Mouse (Mus musculus): Measurements from ENCODE around the gene Nab2. TPM values are rescaled to one million over a fixed set of nuclear protein-coding genes. Genes with fewer than 3 reads are reported as not detected.

Gene Nab2
- polyA plus RNA-seq, 1 experiment from 2014 or later: 6.8 TPM

DNA sequence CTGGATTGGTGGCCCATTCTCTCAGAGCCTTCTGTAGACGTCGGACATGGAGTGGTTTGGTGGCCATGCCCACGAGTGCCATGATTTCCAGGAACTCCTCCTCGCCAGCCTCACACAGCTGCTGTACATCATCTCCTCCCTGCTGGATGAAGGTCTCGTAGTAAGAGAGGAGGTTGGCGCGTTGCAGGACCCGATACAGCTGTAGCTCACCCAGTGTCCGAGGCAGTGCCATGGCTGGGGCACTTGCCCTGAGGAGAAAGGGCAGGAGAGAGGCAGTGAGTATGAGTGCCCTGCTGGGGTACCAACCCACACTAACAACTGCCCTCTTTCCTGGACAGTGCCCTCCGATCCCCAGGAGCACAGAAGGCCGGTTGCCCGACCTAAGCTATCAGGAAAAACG is 3.5 kb downstream of the Nab2 start:
- Histone ChIP-seq H3K4me3 (ENCODE audit: low read depth, low read length) (peak overlapping the region; percentile 72; the same call in 1 of the 2 replicates), H3K9ac (ENCODE audit: low read length) (peak overlapping the region; percentile 13; the same call in 1 of the 2 replicates), H3K4me1 (replicated peaks; ENCODE audit: control insufficient read depth, insufficient read depth) (peaks cover 25% of the 10 kb centered on the region), H3K27ac (replicated peaks) (no peak overlapping the region), H3K9me3 (ENCODE audit: control insufficient read depth, low read length) (no peaks in the 10 kb centered on the region), H3K36me3 (ENCODE audit: control insufficient read depth, insufficient read depth, low read length) (no peaks in the 10 kb centered on the region), H3K27me3 (ENCODE audit: control insufficient read depth, insufficient read depth, low read length) (no peaks in the 10 kb centered on the region), H3K4me2 (replicated peaks; ENCODE audit: low read depth) (peak overlapping the region; percentile 84)
- no peak for TF ChIP-seq CTCF (IDR thresholded peaks at IDR 0.05; ENCODE audit: low read depth)
- no peak for TF ChIP-seq EP300 (optimal IDR thresholded peaks at IDR 0.05)
- WGBS: 58% methylated on average over 13 of the region's 13 CpGs
- DNase-seq (ENCODE audit: low spot score) (no peak), ATAC-seq (ENCODE audit: low FRiP score, low TSS enrichment) (no peak)

GRCm38 (mm10) chr10:127664166-127664565 is 4.2 kb downstream of the Nab2 start:
- Histone ChIP-seq H3K4me2 (replicated peaks; ENCODE audit: low read depth) (peak overlapping the region; percentile 84; the same call in 1 of the 2 replicates), H3K4me3 (ENCODE audit: low read depth, low read length) (no peak overlapping the region), H3K27ac (replicated peaks) (no peak overlapping the region; the same call in 1 of the 2 replicates), H3K27me3 (ENCODE audit: control insufficient read depth, insufficient read depth, low read length) (no peaks in the 10 kb centered on the region), H3K9ac (ENCODE audit: low read length) (no peak overlapping the region), H3K9me3 (ENCODE audit: control insufficient read depth, low read length) (no peaks in the 10 kb centered on the region), H3K4me1 (replicated peaks; ENCODE audit: control insufficient read depth, insufficient read depth) (peaks cover 25% of the 10 kb centered on the region), H3K36me3 (ENCODE audit: control insufficient read depth, insufficient read depth, low read length) (0 out of 2 replicates have a peak, but pooled peaks cover 3% of the 10 kb centered on the region)
- WGBS: 61% methylated on average over 16 of the region's 16 CpGs
- DNase-seq (ENCODE audit: low spot score): no peak
- TF ChIP-seq CTCF (IDR thresholded peaks at IDR 0.05; ENCODE audit: low read depth) (no peak), EP300 (optimal IDR thresholded peaks at IDR 0.05) (no peak)
- no peak for ATAC-seq (ENCODE audit: low FRiP score, low TSS enrichment)

- Histone ChIP-seq H3K9me3 (ENCODE audit: control insufficient read depth, low read length) (no peaks in the 10 kb centered on the region), H3K4me2 (replicated peaks; ENCODE audit: low read depth) (0 out of 2 replicates have a peak overlapping the region, but pooled peaks have one; percentile 8), H3K36me3 (ENCODE audit: control insufficient read depth, insufficient read depth, low read length) (peaks cover 3% of the 10 kb centered on the region; the same call in 1 of the 2 replicates), H3K27ac (replicated peaks) (peak overlapping the region; percentile 30; the same call in 1 of the 2 replicates), H3K4me3 (ENCODE audit: low read depth, low read length) (no peak overlapping the region), H3K4me1 (replicated peaks; ENCODE audit: control insufficient read depth, insufficient read depth) (peaks cover 22% of the 10 kb centered on the region), H3K9ac (ENCODE audit: low read length) (no peak overlapping the region), H3K27me3 (ENCODE audit: control insufficient read depth, insufficient read depth, low read length) (no peaks in the 10 kb centered on the region)
- WGBS: 25% methylated on average over 5 of the region's 5 CpGs
- no peak for DNase-seq (ENCODE audit: low spot score)
- no peak for ATAC-seq (ENCODE audit: low FRiP score, low TSS enrichment)
- TF ChIP-seq CTCF (IDR thresholded peaks at IDR 0.05; ENCODE audit: low read depth) (no peak), EP300 (optimal IDR thresholded peaks at IDR 0.05) (no peak)
These were observed 4.8 kb downstream of the Nab2 start for GRCm38 (mm10) chr10:127663590-127663989.

GRCm38 (mm10) chr10:127662666-127663253 is 5.6 kb downstream of the Nab2 start:
- H3K4me3 ChIP-seq (ENCODE audit: low read depth, low read length): peak overlapping the region; percentile 25
- H3K9me3 ChIP-seq (ENCODE audit: control insufficient read depth, low read length): no peaks in the 10 kb centered on the region
- peak overlapping the region; percentile 90 for H3K27ac ChIP-seq (replicated peaks)
- ATAC-seq (ENCODE audit: low FRiP score, low TSS enrichment) (no peak), DNase-seq (ENCODE audit: low spot score) (peak; percentile 47)
- peak overlapping the region; percentile 55 for H3K4me2 ChIP-seq (replicated peaks; ENCODE audit: low read depth)
- TF ChIP-seq CTCF (IDR thresholded peaks at IDR 0.05; ENCODE audit: low read depth) (peak; percentile 53), EP300 (optimal IDR thresholded peaks at IDR 0.05) (no peak)
- H3K9ac ChIP-seq (ENCODE audit: low read length): 0 out of 2 replicates have a peak overlapping the region, but pooled peaks have one; percentile 8
- peaks cover 3% of the 10 kb centered on the region; the same call in 1 of the 2 replicates for H3K36me3 ChIP-seq (ENCODE audit: control insufficient read depth, insufficient read depth, low read length)
- H3K27me3 ChIP-seq (ENCODE audit: control insufficient read depth, insufficient read depth, low read length): no peaks in the 10 kb centered on the region
- peaks cover 22% of the 10 kb centered on the region for H3K4me1 ChIP-seq (replicated peaks; ENCODE audit: control insufficient read depth, insufficient read depth)
- 33% methylated on average over 17 of the region's 19 CpGs for WGBS

DNA sequence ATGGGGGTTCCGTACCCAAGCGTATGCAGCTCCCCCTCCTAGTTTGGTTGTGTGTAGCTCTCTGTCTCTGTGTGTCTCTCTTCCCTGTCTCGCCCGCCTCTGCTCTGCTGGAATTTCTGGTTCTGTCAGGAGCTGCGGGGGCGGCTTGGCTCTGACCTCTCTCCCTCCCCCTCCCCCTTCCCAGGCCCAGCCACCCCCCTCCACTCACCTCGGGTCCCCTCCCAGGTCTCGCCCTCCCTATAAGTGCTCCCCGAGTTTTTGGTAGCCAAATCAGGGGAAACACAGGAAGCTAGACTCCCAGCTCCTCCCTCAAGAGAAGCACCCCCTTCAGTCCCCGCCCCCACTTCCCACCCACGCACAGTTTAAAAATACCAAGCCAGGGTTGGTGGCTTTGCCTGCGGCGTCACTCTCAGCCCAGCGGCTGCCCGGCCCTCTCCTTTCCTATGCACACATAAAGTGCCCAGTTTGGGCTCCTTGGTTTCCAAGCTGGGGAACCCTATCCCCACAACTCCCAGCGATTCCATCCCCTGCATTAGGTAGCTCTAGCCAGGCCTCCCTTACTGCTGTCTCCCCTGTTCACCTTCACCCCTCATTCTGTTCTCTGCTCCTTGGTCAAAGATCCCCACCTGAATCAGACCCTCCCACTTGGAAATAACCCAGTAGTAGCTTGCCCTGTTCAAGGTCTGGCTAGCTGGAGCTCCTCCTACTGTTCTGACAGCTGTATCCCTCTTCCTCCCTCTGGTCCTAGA is 6.3 kb downstream of the Nab2 start:
- DNase-seq (ENCODE audit: low spot score) (peak; percentile 88), ATAC-seq (ENCODE audit: low FRiP score, low TSS enrichment) (peak; percentile 67)
- no peaks in the 10 kb centered on the region for H3K27me3 ChIP-seq (ENCODE audit: control insufficient read depth, insufficient read depth, low read length)
- peak overlapping the region; percentile 55 for H3K4me2 ChIP-seq (replicated peaks; ENCODE audit: low read depth)
- H3K9me3 ChIP-seq (ENCODE audit: control insufficient read depth, low read length): no peaks in the 10 kb centered on the region
- H3K27ac ChIP-seq (replicated peaks): peak overlapping the region; percentile 90
- H3K4me3 ChIP-seq (ENCODE audit: low read depth, low read length): peak overlapping the region; percentile 25
- 4% methylated on average over 16 of the region's 16 CpGs for WGBS
- TF ChIP-seq CTCF (IDR thresholded peaks at IDR 0.05; ENCODE audit: low read depth) (no peak), EP300 (optimal IDR thresholded peaks at IDR 0.05) (no peak)
- peaks cover 22% of the 10 kb centered on the region for H3K4me1 ChIP-seq (replicated peaks; ENCODE audit: control insufficient read depth, insufficient read depth)
- H3K36me3 ChIP-seq (ENCODE audit: control insufficient read depth, insufficient read depth, low read length): peaks cover 5% of the 10 kb centered on the region
- peak overlapping the region; percentile 59 for H3K9ac ChIP-seq (ENCODE audit: low read length)

Data from stomach, postnatal 0 days (tissue).